Mouse (Mus musculus) gastrocnemius, adult 18-20 months (tissue): ENCODE data around the gene A530032D15Rik. TPM values are rescaled to one million over a fixed set of nuclear protein-coding genes. Genes with fewer than 3 reads are reported as not detected.
"Not testable (repeated sequence)": the region's sequence is repeated elsewhere in the genome, so short reads cannot be mapped to it uniquely, and the experiment has no call there.

Experiments used
- DNase-seq: peaks from one replicate; pipeline ENCODE4 v3.0.0; 2021; ENCODE audit warnings: low spot score
- long read RNA-seq, 2 experiments: library from polyadenylated mRNA; stranded (forward); transcript quantifications; one replicate each; pipeline ENCODE4 v2.0.0; 2021
- total RNA-seq, 2 experiments: library from RNA; stranded (reverse); gene quantifications; 2 replicates each; pipeline ENCODE4 v1.2.3; 2021

Gene A530032D15Rik
- under 1 TPM in 1 of 2 experiments, not detected in 1; 0.33 TPM for total RNA-seq
- long read RNA-seq, experiment 1 = 0 reads
- long read RNA-seq, experiment 2 = 0 reads

DNA sequence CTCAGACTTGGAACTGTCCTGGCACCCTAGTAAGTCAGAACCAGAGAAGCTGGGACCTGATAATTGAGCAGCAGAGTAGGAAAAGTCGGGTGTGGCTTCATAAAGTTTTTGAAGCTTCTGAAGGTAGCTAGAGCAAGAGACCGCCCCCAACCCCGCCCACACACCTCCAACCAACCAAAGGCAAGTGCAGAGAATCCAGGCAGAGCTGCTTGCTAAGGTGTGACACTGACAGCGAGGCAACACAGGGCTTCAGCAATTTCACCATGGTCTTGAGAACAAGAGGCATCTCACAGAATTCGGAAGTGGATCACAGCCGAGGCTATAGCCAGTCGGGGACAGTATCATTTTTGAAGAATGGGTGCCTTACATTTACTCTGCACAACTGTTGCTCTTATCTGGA is at the start of gene A530032D15Rik:
A530032D15Rik (minus strand) TSS at position 101 of the 400 bp plus-strand sequence.
- not testable (repeated sequence) for DNase-seq

DNA sequence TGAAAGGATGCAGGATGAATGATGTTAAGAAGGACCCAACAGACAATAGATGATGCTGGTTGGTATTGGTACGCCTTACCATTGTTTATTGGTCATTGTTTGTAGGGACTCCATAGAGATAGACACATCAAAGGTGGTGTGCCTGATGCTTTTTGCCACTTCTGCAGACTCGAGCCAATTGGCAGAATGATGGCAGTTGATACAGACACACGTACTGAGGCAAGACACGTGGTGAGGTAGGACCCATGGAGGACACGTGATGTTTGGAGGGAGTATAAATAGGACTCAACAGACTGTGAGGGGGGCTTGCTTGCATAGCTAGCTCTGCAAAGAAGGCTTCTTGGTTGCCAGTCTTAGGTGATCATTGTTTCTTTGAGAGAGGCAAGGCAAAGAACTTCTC is 45.5 kb upstream of the A530032D15Rik start:
- not testable (repeated sequence) for DNase-seq

DNA sequence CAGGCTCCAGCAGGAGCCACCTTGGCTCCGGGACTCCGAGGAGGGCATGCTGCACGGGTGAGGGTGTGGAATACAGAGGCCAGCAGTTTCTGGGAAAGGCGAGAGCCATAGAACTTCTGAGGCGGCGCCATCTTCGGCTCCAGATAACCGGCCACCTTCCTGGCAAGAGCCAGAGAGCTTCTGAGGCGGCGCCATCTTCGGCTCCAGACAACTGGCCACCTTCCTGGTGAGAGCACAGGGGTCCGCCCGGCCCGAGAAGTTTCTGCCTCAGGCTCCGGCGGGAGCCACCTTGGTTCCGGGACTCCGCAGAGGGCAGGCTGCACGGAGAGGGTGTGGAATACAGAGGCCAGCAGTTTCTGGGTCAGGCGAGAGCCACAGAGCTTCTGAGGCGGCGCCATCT is 24.0 kb upstream of the A530032D15Rik start:
- DNase-seq = not testable (repeated sequence)

DNA sequence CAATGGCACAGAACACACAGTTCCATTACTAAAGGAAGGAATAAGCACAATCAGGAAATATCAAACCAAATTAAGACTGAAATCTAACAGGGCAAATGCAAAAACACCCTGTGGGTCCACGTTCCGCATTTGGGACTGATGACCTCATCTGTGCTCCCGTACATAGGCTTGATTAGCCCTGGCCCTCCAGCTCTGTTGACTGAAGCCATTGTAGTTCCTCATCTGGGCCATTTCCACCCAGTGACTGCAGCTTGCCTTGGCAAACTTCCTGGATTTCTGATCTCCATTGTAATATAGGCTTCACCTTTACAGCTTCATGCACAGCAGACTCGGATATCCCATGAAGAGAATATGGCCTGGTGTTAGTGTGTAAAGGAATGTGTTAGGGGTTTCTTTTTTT is 12.2 kb upstream of the A530032D15Rik start:
- not testable (repeated sequence) for DNase-seq

DNA sequence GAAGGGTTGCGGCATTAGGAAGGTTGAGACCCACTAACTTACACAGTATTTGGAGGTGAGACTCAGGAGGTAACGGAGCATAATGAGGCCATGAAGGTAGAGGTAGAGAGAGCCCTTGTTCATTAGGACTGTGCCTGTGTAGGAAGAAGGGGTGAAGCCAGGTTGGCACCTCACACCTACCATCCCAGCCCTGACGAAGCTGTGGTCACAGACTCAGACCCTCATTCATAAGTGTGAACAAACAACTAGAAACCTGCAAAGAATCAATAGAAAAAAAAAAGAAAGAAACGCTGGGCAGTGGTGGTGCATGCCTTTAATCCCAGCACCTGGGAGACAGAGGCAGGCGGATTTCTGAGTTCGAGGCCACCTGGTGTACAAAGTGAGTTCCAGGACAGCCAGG is 8.7 kb upstream of the A530032D15Rik start:
- DNase-seq = not testable (repeated sequence)

DNA sequence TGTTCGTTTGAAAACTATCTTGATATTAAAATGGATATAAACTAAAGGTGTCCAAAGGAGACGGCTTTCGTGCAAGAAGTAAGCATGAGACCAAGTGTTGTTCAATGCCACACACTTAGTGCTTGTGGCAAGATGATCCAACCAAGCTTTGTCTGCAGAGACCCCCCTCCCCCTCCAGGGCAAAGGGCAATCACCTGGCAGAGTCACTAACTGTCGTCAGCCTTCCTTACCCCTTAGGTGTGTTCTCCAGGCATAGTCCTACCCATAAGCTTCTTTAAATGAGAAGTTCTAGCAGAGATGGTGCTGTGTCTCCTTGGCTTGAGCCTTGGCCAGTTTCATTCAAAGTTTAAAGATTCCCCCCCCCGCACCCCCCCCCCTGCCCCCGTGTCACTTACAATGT is 7.9 kb upstream of the A530032D15Rik start:
- DNase-seq = not testable (repeated sequence)

DNA sequence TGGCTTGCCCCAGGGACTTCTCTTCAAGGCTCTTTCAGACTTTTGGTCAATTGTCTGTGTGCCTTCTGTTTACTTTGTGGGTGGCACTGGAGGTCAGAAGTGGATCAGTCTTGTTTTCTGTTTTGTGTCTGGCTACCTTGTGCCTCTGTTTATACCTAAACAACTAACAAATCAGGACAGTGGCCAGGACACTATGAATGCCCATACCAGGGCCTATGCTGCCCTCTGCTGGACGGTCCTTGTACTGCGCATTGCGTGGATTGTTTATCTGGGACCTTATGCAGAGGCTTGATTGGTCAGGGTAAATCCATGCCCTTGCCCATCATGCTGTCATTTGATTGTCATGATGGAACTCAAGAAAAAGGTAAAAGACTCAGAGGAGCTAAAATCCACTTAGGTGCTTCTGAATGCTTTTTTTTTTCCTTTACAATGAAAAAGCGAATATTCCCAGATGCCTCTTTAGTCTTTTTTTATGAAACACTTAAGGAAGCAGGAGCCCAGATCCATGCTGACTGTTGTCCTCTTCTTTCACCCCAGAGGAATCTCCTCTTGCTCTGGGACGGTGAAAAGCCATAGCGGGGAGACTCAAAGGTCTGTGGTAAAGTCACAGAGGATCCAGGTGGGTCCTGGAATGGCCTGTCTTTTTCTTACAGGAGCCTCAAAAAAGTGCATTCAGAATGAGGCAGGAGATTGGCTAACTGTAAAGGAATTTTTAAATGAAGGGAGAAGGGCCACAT is 5.2 kb upstream of the A530032D15Rik start:
- DNase-seq = not testable (repeated sequence)

DNA sequence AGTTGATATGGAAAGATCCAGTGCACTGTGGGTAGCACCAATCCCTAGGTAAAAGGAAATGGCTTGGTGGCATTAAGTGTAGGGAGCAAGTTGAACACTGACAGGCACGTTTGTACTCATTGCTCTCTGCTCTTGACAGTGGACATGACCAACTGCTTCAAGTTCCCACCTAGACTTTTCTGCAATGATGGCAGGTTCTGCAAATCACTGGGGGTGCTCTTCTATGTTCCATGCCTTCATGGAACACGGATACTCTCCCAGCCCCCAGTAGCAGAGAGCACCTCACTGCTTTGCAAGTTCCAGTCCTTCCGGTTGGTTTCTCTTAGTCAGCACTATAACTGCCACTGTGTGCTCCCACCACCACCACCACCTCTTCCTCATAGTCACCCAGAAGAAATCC is 4.4 kb upstream of the A530032D15Rik start:
- not testable (repeated sequence) for DNase-seq

DNA sequence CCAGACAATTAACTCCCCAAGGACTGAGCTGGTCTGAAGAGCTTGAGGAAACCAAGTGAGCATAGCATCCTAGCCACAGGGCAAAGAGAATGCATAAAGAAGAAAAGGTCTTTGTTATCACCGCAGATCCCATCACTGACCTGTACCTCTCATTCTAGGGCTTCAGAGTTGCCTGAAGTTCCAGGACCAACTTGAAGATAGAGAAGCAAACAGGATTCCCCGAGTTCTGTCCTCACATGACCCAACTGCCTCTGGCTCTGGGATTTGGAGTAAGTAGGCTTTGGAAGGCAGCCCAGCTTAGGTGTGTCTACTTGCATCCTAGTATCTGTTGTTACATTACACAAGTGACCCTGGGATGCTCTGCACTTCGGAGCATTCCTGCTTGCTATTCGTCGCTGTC is 3.2 kb upstream of the A530032D15Rik start:
- not testable (repeated sequence) for DNase-seq

DNA sequence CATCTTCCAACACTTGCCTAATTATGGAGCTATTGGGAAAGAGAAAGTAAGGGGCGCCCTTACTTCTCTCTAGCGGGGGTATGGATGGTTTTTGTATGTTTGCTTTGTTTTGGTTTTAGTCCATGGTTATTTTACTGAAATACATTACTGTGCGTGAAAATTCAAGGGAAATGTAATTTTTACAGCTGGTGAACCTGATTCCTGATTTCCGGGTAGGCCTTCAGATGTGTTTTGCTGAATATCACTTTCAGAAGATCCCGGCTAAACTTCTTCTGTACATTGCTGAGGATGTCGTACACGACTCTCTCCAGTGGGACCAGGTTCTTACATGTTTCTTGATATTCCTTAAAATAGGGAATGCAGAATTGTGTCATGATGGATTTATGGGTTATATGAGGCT is 2.6 kb upstream of the A530032D15Rik start:
- DNase-seq = not testable (repeated sequence)

DNA sequence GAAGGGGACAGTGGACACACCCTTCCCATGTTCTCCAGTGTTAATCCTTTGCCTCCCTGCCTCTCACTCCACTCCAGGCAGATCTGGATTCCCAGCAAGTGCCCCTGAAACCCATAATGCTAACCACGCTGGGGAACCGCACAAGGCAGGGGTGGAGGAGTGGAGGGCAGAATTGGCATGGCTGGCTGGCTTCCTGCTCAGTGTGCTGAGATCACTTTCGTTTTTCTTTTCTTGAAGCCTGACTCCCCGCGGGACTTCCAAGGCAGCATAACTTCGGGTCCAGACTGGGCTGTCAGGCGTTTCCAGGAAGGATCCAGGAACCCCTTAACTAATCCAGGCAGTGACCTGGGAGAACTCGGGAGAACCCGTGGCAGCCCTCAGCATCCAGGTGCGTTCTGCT is 1.9 kb upstream of the A530032D15Rik start:
- not testable (repeated sequence) for DNase-seq

DNA sequence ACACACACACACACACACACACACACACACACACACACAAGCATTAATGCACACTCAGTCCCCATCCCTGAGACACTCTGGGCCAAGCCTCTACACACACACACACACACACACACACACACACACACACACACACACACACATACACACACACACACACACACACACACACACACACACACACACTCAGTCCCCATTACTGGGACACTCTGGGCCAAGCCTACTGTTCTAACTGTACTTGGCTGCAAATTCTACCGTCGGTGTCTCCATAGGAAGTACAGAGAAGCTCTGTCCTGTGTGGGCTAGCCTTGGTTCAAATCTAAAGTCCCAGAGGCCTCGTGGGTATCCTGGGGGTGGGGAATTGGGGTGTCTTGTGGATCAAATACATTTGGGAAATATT is 1.2 kb upstream of the A530032D15Rik start:
- not testable (repeated sequence) for DNase-seq

DNA sequence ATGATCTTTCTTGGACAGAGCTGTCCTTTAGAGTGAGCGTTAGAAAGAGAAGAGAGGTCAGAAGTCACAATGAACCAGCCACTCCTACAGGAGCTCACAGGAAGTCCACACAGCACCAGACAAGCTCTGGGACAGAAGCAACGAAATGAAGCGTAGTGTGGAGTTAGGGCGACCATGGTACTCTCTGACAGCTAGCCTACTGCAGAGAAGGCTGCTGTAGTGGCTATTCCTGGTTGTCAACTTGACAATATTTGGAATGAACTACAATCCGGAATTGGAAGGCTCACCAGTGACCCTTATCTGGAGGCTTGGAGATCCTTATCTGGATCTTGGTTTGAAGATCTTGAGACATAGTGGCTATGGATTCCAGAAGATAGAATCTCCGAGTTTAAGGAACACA is 3.6 kb downstream of the A530032D15Rik start:
- DNase-seq = not testable (repeated sequence)

DNA sequence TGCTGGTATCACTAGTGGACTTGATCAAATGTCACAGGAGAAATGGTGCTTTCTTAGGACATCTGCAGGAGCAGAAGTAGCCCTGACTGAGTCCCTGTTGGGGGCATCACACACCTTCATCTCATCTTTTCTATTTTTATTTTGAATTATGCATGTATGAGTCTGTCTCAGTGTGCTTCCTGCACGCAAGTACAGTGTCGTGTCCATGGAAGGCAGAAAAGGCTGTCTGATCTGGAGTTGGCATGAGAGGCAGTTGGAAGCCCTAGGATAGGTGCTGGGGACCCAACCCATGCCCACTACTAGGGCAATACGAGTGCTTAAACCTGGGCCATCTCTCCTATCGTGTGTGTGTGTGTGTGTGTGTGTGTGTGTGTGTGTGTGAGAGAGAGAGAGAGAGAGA is 4.3 kb downstream of the A530032D15Rik start:
- DNase-seq = not testable (repeated sequence)

DNA sequence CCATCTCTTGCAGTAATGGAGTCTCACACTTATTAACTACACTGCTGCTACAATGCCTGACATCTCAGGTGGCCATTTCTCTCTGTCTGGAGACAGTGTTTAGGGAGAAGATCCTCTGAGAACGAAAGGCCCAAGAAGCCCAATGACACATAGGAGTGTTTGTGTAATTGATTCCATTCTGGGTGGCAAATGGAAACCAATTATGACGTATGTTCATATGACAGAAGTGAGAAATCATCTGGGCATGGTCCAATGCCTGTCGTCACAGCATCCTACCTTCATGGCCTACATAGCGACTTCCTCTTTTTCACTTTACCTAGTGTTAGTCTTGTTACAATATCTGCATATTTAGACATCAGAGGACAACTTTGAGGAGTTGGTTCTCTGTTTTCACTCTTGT is 7.9 kb downstream of the A530032D15Rik start:
- DNase-seq = not testable (repeated sequence)

DNA sequence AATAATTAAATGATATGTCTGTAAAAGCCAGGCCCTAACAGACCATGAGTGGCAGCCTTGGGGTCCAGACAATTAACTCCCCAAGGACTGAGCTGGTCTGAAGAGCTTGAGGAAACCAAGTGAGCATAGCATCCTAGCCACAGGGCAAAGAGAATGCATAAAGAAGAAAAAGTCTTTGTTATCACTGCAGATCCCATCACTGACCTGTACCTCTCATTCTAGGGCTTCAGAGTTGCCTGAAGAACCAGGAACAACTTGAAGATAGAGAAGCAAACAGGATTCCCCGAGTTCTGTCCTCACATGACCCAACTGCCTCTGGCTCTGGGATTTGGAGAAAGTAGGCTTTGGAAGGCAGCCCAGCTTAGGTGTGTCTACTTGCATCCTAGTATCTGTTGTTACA is 9.8 kb downstream of the A530032D15Rik start, which contains the start of gene Gm10553:
Gm10553 (plus strand) TSS at position 301 of the 400 bp plus-strand sequence.
- DNase-seq = not testable (repeated sequence)

DNA sequence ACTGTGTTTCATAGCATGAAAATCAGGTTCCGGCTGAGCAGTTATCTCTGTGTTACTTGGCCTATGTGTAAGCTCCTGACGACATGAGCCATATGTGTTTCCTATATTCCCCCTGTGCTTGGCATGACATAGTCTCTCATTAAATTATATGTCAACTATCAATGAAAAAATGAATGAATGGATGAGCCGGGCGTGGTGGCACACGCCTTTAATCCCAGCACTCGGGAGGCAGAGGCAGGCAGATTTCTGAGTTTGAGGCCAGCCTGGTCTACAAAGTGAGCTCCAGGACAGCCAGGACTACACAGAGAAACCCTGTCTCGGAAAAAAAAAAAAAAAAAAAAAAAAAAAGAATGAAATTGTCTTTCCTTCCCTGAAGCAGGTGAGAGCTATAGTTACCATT is 10.6 kb downstream of the A530032D15Rik start:
- not testable (repeated sequence) for DNase-seq

DNA sequence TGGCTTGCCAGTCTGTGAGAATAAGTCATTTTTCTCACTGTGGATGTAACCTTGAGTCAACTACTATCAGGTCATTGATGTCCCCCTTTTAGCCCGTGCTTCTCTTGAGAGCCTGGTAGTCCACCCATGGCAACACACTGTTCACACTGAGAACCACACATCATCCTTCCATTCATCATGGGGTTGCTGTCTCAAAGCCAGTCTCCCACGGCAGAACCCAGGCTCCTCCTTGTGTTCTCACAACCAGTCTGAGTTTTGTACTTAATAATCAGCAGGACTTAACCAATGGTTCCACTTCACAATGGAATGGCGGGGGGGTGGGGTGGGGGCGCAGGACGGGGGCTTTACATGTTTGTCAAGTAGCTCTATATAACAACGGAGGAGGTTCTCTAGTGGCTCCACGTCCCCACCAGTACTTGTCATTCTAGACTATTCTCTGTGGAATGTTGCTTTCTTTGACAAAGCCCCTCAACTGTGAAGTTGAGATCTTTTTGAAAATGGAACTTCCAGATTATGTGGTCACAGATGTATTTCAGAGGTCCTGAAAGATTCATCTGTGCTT is 16.6 kb downstream of the A530032D15Rik start:
- DNase-seq = not testable (repeated sequence)

DNA sequence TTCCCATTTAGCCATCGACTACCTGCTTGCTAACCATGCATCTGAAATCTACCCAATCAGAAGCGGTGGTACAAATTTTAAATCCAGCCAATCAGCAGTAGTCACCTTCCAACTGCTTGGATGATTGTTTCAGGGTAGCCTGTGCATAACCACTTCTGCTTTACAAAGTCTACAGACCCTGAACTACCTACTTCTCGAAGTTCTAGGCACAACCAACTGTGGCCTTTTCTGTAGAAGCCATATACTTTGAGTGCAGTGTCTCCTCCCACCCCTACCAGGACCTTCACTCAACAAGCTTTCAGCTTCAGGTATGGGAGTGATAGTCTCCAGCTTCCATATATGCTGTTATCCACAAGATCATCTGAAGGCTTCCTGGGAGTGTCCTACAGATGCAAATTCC is 17.5 kb downstream of the A530032D15Rik start:
- DNase-seq = not testable (repeated sequence)

DNA sequence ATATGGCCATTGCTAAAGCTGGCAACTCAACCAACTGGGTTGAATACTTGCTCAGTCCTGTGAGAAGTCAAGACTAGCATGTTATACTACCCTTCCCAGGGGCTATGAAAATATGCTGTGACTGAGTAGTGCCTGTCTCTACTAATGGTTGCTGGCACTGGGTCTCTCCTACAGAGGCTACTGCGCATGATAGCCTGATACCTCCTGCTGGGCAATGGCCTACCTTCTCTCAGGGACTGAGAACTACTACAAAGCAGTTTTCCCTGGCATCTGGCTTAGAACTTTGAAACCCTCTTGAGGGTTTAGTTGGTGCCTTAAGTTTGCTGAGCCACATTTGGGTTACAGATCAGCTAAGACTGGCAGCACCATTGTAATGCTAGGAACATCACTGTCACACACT is 23.4 kb downstream of the A530032D15Rik start:
- DNase-seq = not testable (repeated sequence)

DNA sequence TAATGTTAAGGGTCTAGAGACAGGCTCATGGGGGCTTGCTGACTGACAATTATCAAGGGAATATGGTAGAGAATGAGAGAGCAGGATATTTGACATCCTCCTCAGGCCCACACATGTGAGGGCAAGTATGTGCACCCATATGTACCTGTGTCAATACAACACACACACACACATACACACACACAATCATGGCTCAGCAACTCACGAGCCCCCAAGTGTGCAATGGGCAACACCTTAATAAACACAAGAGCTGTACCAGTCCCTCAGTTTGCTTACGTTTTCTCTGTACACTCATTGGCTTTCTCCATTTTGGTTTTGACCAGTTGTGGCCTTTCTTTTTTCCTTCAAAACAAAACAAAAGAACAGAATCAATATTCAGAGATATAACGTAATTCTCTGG is 24.9 kb downstream of the A530032D15Rik start:
- not testable (repeated sequence) for DNase-seq

DNA sequence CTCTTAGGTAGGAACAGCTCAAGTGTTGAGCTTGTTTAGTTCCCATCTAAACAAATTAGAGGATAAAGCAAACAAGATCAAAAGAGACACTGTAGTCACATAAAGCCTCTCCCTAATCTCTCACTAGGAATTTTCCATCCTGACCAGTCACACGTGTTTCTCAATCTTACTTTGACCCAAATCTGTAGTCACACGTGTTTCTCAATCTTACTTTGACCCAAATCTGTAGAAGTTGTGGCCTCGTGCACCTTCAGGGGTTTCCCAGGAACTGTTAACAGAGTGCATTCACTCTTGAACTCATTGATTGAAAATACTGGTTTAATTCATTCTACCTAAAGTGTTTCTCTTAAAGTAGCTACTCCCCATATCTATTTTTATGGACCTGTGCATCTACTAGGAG is 36.6 kb downstream of the A530032D15Rik start:
- not testable (repeated sequence) for DNase-seq

DNA sequence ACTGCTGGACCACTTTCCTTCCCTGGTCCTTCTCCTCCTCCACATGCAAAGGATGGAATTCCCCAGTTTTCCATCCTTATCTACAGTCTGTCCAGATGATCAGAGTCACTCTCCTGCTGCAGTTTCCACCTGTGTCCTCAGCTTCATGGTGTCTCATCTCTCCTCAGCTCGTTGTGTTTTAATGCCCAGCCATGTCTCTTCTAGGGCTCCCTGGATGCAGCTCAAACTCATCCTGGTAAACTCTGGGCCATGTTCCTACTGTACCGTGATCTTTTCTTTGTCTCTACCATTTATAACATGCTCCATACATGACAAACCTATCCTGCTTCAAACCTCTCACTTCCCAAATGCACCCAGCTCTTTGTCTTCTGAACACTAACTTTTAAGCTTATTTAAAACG is 38.0 kb downstream of the A530032D15Rik start:
- DNase-seq = not testable (repeated sequence)
